Mouse (Mus musculus) E14TG2a.4 (cell line): ENCODE data around the gene Crebl2.

ENCODE experiments used
- CTCF ChIP-seq: conservative IDR thresholded peaks from 2 replicates; pipeline ENCODE4 v1.5.1; 2014; ENCODE audit warnings: low read length
- POU5F1 ChIP-seq: IDR thresholded peaks from 2 replicates; pipeline ENCODE4 v1.6.1; 2014; ENCODE audit warnings: low read length, borderline replicate concordance

GRCm38 (mm10) chr6:134883661-134884060, 53.7 kb downstream of the Crebl2 start:
- no peak for TF ChIP-seq CTCF
- TF ChIP-seq POU5F1, result no peak
